ENCODE assay signal across 8 mouse cellular contexts in the genomic region with DNA sequence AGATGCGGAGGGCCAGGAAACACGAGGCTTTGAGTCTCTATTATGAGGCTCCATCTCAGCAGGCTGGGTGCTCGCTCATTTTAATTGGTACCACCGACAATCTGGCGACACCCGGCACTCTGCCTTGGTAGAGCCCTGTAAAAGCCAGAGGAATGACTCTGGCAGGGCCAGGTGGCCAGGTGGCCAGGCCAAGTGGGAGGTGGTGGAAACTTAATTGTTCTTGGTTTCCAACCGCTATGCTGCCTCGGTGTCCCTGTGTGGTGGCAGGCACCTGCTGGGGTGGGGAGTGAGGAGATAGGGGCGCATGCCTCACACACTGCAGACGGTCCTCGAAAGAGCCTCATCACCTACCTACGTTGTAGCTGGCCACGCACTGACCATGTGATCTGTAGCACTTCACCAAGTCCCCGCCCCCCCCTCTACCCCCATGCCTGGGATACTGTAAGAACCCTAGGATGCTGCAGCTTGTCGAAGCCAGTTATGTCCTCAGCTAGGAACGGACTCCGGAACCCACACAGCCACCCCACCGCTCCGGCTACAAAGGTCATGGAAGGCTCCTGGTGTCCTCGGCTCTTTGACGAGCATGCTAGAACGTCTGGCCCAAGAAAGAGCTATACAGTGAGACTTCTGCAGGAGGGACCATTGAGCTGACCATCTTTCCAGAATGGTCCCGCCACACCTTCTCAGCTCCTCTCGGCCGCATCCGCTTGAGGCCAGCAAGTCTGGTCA. TPM values are rescaled to one million over a fixed set of nuclear protein-coding genes. Genes with fewer than 3 reads are reported as not detected.
DNase-seq lines count a peak whose midpoint lies in the region; ATAC-seq lines count a peak whose summit lies in the region.

No protein-coding gene starts in this region.

- no peak overlapping the region for H3K4me3 ChIP-seq in forebrain, embryonic 10.5 days
- no peak overlapping the region for H3K4me3 ChIP-seq in forebrain, embryonic 11.5 days (ENCODE audit: low read depth, low read length)
- H3K4me3 ChIP-seq in midbrain, embryonic 10.5 days, result no peak overlapping the region
- no peak overlapping the region for H3K4me3 ChIP-seq in midbrain, embryonic 11.5 days (ENCODE audit: low read depth, low read length)
- H3K4me3 ChIP-seq in limb, embryonic 15.5 days, result no peak overlapping the region

- WGBS in forebrain, embryonic 10.5 days, result 94% methylated on average over 26 of the region's 26 CpGs
- WGBS in forebrain, embryonic 11.5 days, result 89% methylated on average over 26 of the region's 26 CpGs
- 90% methylated on average over 26 of the region's 26 CpGs for WGBS in midbrain, embryonic 10.5 days
- 91% methylated on average over 26 of the region's 26 CpGs for WGBS in midbrain, embryonic 11.5 days
- 69% methylated on average over 26 of the region's 26 CpGs for WGBS in limb, embryonic 15.5 days

- intact Hi-C loops in left cerebral cortex, postnatal 10 days (cut with DNase I), result no loop called here

- peak overlapping the region; percentile 31; the same call in 1 of the 2 replicates for H3K27ac ChIP-seq in forebrain, embryonic 10.5 days
- no peak overlapping the region for H3K27ac ChIP-seq in forebrain, embryonic 11.5 days (ENCODE audit: low read depth, low read length)
- H3K27ac ChIP-seq in midbrain, embryonic 10.5 days (replicated peaks), result peak overlapping the region; percentile 64; the same call in 1 of the 2 replicates
- no peak overlapping the region for H3K27ac ChIP-seq in midbrain, embryonic 11.5 days (ENCODE audit: low read depth, low read length)
- H3K27ac ChIP-seq in limb, embryonic 15.5 days, result peak overlapping the region; percentile 79; the same call in 1 of the 2 replicates

- peaks cover 42% of the 10 kb centered on the region for H3K36me3 ChIP-seq in forebrain, embryonic 10.5 days (replicated peaks)
- no peaks in the 10 kb centered on the region for H3K36me3 ChIP-seq in forebrain, embryonic 11.5 days (ENCODE audit: control insufficient read depth, insufficient read depth, low read length)
- peaks cover 45% of the 10 kb centered on the region for H3K36me3 ChIP-seq in midbrain, embryonic 10.5 days
- H3K36me3 ChIP-seq in midbrain, embryonic 11.5 days (ENCODE audit: control insufficient read depth, insufficient read depth, low read length), result no peaks in the 10 kb centered on the region
- H3K36me3 ChIP-seq in limb, embryonic 15.5 days, result peaks cover 28% of the 10 kb centered on the region

- H3K27me3 ChIP-seq in forebrain, embryonic 10.5 days (ENCODE audit: poor library complexity, severe bottlenecking), result no peaks in the 10 kb centered on the region
- H3K27me3 ChIP-seq in forebrain, embryonic 11.5 days (ENCODE audit: control insufficient read depth, insufficient read depth, low read length), result no peaks in the 10 kb centered on the region
- no peaks in the 10 kb centered on the region for H3K27me3 ChIP-seq in midbrain, embryonic 10.5 days (ENCODE audit: low read depth, poor library complexity, severe bottlenecking)
- no peaks in the 10 kb centered on the region for H3K27me3 ChIP-seq in midbrain, embryonic 11.5 days (ENCODE audit: control insufficient read depth, insufficient read depth, low read length)
- H3K27me3 ChIP-seq in limb, embryonic 15.5 days, result no peaks in the 10 kb centered on the region

- H3K4me1 ChIP-seq in forebrain, embryonic 10.5 days, result peaks cover 40% of the 10 kb centered on the region
- no peaks in the 10 kb centered on the region for H3K4me1 ChIP-seq in forebrain, embryonic 11.5 days (replicated peaks; ENCODE audit: control insufficient read depth, insufficient read depth, low read length)
- peaks cover 38% of the 10 kb centered on the region for H3K4me1 ChIP-seq in midbrain, embryonic 10.5 days
- H3K4me1 ChIP-seq in midbrain, embryonic 11.5 days (ENCODE audit: control insufficient read depth, insufficient read depth, low read length), result peaks cover 7% of the 10 kb centered on the region; the same call in 1 of the 2 replicates
- H3K4me1 ChIP-seq in limb, embryonic 15.5 days, result peaks cover 52% of the 10 kb centered on the region

- no peak overlapping the region for H3K9ac ChIP-seq in forebrain, embryonic 11.5 days (ENCODE audit: low read length)
- H3K9ac ChIP-seq in midbrain, embryonic 11.5 days (ENCODE audit: low read length), result no peak overlapping the region
- H3K9ac ChIP-seq in limb, embryonic 15.5 days, result no peak overlapping the region

- DNase-seq in forebrain, embryonic 10.5 days (ENCODE audit: extremely low spot score, low spot score), result no peak
- no peak for DNase-seq in forebrain, embryonic 11.5 days (ENCODE audit: low spot score)
- no peak for DNase-seq in midbrain, embryonic 10.5 days (ENCODE audit: low spot score)
- no peak for DNase-seq in midbrain, embryonic 11.5 days (ENCODE audit: low spot score, missing footprints)
- peak; percentile 66 for DNase-seq in thymus, postnatal 14 days
- no peak for DNase-seq in left cerebral cortex, postnatal 10 days (ENCODE audit: extremely low spot score in 1 of 2, low spot score in 2 of 2)
- no peak for DNase-seq in adrenal gland, postnatal 36 days

- H3K4me2 ChIP-seq in forebrain, embryonic 11.5 days (ENCODE audit: low read depth, low read length, severe bottlenecking), result no peak overlapping the region
- no peak overlapping the region for H3K4me2 ChIP-seq in midbrain, embryonic 11.5 days
- H3K4me2 ChIP-seq in limb, embryonic 15.5 days, result peak overlapping the region; percentile 27; the same call in 1 of the 2 replicates

- no peaks in the 10 kb centered on the region for H3K9me3 ChIP-seq in forebrain, embryonic 10.5 days
- H3K9me3 ChIP-seq in forebrain, embryonic 11.5 days (ENCODE audit: control insufficient read depth, low read length), result no peaks in the 10 kb centered on the region
- H3K9me3 ChIP-seq in midbrain, embryonic 10.5 days (replicated peaks), result no peaks in the 10 kb centered on the region
- H3K9me3 ChIP-seq in midbrain, embryonic 11.5 days (ENCODE audit: control insufficient read depth, low read length), result no peaks in the 10 kb centered on the region
- H3K9me3 ChIP-seq in limb, embryonic 15.5 days, result no peaks in the 10 kb centered on the region

- no peak for ATAC-seq in forebrain, embryonic 11.5 days (replicated peaks; ENCODE audit: low FRiP score)
- no peak for ATAC-seq in midbrain, embryonic 11.5 days (ENCODE audit: low FRiP score)
- no peak for ATAC-seq in limb, embryonic 15.5 days (ENCODE audit: insufficient number of reproducible peaks, low FRiP score, low TSS enrichment, low read depth)

RNA-seq across cellular contexts. Expression of a gene that starts 8.4 kb away (rescaled TPM):
- polyA plus RNA-seq in forebrain, embryonic 10.5 days (2016; fragmentation: Nextera tagmentation; extraction: Ambion mirVana), result 10.7 and 11.7 TPM in 2 replicates
- 14.5 and 14.6 TPM in 2 replicates for polyA plus RNA-seq in forebrain, embryonic 11.5 days (2014; fragmentation: Nextera tagmentation; extraction: Ambion mirVana)
- polyA plus RNA-seq in midbrain, embryonic 10.5 days (2016; fragmentation: Nextera tagmentation; extraction: Ambion mirVana), result 10.3 and 11.1 TPM in 2 replicates
- polyA plus RNA-seq in midbrain, embryonic 11.5 days (2014; fragmentation: Nextera tagmentation; extraction: Ambion mirVana), result 8.6 and 10.8 TPM in 2 replicates
- 25.4 and 25.8 TPM in 2 replicates for polyA plus RNA-seq in limb, embryonic 15.5 days (2015; fragmentation: Nextera tagmentation; extraction: Ambion mirVana)
- 10 to 100 TPM; 39.2 to 45.2 TPM for total RNA-seq in left cerebral cortex, postnatal 10 days (2021)
- 10 to 100 TPM; 34.1 to 36.9 TPM for total RNA-seq in adrenal gland, postnatal 36 days (2021)

RNA-seq across cellular contexts. Expression of a gene that starts 8.8 kb away (rescaled TPM):
- 0.37 and 0.84 TPM in 2 replicates for polyA plus RNA-seq in forebrain, embryonic 10.5 days (2016; fragmentation: Nextera tagmentation; extraction: Ambion mirVana)
- polyA plus RNA-seq in forebrain, embryonic 11.5 days (2014; fragmentation: Nextera tagmentation; extraction: Ambion mirVana), result 1.1 TPM in 2 replicates
- 0.95 and 0.98 TPM in 2 replicates for polyA plus RNA-seq in midbrain, embryonic 10.5 days (2016; fragmentation: Nextera tagmentation; extraction: Ambion mirVana)
- polyA plus RNA-seq in midbrain, embryonic 11.5 days (2014; fragmentation: Nextera tagmentation; extraction: Ambion mirVana), result 0.25 and 0.51 TPM in 2 replicates
- 0.38 TPM in 2 replicates for polyA plus RNA-seq in limb, embryonic 15.5 days (2015; fragmentation: Nextera tagmentation; extraction: Ambion mirVana)
- under 1 TPM; 0.36 to 0.47 TPM for total RNA-seq in left cerebral cortex, postnatal 10 days (2021)
- under 1 TPM; 0.36 to 0.40 TPM for total RNA-seq in adrenal gland, postnatal 36 days (2021)

RNA-seq across cellular contexts. Expression of a gene that starts 32.3 kb away (rescaled TPM):
- polyA plus RNA-seq in forebrain, embryonic 10.5 days (2016; fragmentation: Nextera tagmentation; extraction: Ambion mirVana), result 16.5 and 17.8 TPM in 2 replicates
- 10.2 and 10.6 TPM in 2 replicates for polyA plus RNA-seq in forebrain, embryonic 11.5 days (2014; fragmentation: Nextera tagmentation; extraction: Ambion mirVana)
- 16.0 and 16.2 TPM in 2 replicates for polyA plus RNA-seq in midbrain, embryonic 10.5 days (2016; fragmentation: Nextera tagmentation; extraction: Ambion mirVana)
- polyA plus RNA-seq in midbrain, embryonic 11.5 days (2014; fragmentation: Nextera tagmentation; extraction: Ambion mirVana), result 7.9 and 8.9 TPM in 2 replicates
- 13.8 TPM in 2 replicates for polyA plus RNA-seq in limb, embryonic 15.5 days (2015; fragmentation: Nextera tagmentation; extraction: Ambion mirVana)
- 10 to 100 TPM; 29.5 to 31.2 TPM for total RNA-seq in left cerebral cortex, postnatal 10 days (2021)
- total RNA-seq in adrenal gland, postnatal 36 days (2021), result 10 to 100 TPM; 15.6 to 15.9 TPM

RNA-seq across cellular contexts. Expression of a gene that starts 32.5 kb away (rescaled TPM):
- 63.3 and 64.1 TPM in 2 replicates for polyA plus RNA-seq in forebrain, embryonic 10.5 days (2016; fragmentation: Nextera tagmentation; extraction: Ambion mirVana)
- 45.2 and 45.7 TPM in 2 replicates for polyA plus RNA-seq in forebrain, embryonic 11.5 days (2014; fragmentation: Nextera tagmentation; extraction: Ambion mirVana)
- 59.4 and 59.7 TPM in 2 replicates for polyA plus RNA-seq in midbrain, embryonic 10.5 days (2016; fragmentation: Nextera tagmentation; extraction: Ambion mirVana)
- polyA plus RNA-seq in midbrain, embryonic 11.5 days (2014; fragmentation: Nextera tagmentation; extraction: Ambion mirVana), result 26.4 and 32.2 TPM in 2 replicates
- 39.4 and 41.7 TPM in 2 replicates for polyA plus RNA-seq in limb, embryonic 15.5 days (2015; fragmentation: Nextera tagmentation; extraction: Ambion mirVana)
- 10 to 100 TPM; 47.5 to 48.8 TPM for total RNA-seq in left cerebral cortex, postnatal 10 days (2021)
- total RNA-seq in adrenal gland, postnatal 36 days (2021), result 10 to 100 TPM; 50.4 to 51.1 TPM

RNA-seq across cellular contexts. Expression of a gene that starts 54.0 kb away (rescaled TPM):
- not detected in 2 replicates for polyA plus RNA-seq in forebrain, embryonic 10.5 days (2016; fragmentation: Nextera tagmentation; extraction: Ambion mirVana)
- polyA plus RNA-seq in forebrain, embryonic 11.5 days (2014; fragmentation: Nextera tagmentation; extraction: Ambion mirVana), result not detected in 2 replicates
- not detected in 2 replicates for polyA plus RNA-seq in midbrain, embryonic 10.5 days (2016; fragmentation: Nextera tagmentation; extraction: Ambion mirVana)
- polyA plus RNA-seq in midbrain, embryonic 11.5 days (2014; fragmentation: Nextera tagmentation; extraction: Ambion mirVana), result not detected in 2 replicates
- not detected in 2 replicates for polyA plus RNA-seq in limb, embryonic 15.5 days (2015; fragmentation: Nextera tagmentation; extraction: Ambion mirVana)
- total RNA-seq in left cerebral cortex, postnatal 10 days (2021), result 1 to 10 TPM in 1 of 2 experiments, not detected in 1; 1.1 TPM
- 1 to 10 TPM in 1 of 2 experiments, not detected in 1; 2.0 TPM for total RNA-seq in adrenal gland, postnatal 36 days (2021)

Comparison
In these comparisons a context has a peak if more than half of its experiments do, and no peak if none do; other contexts are left out.
1. H3K27ac ChIP-seq: peak in forebrain, embryonic 10.5 days (single experiment), midbrain, embryonic 10.5 days (single experiment) and limb, embryonic 15.5 days (single experiment); none in forebrain, embryonic 11.5 days (single experiment) and midbrain, embryonic 11.5 days (single experiment).